Mouse (Mus musculus) testis, adult 2 months (tissue): Measurements from ENCODE around the gene Agpat4.

ENCODE experiments used
- CTCF ChIP-seq: fragments of 200-500 bp; IDR thresholded peaks from 2 replicates; pipeline ENCODE4 v1.5.1; 2012; ENCODE audit warnings: low read depth, mild to moderate bottlenecking, inconsistent platforms, low read length, moderate library complexity; ENCODE audit not compliant: control insufficient read depth, insufficient read depth, insufficient replicate concordance
- POLR2A ChIP-seq: fragments of 200-500 bp; IDR thresholded peaks from 2 replicates; pipeline ENCODE4 v1.6.1; 2012; ENCODE audit warnings: low read depth, mild to moderate bottlenecking, inconsistent platforms, low read length, moderate library complexity; ENCODE audit not compliant: control insufficient read depth

- no peak for TF ChIP-seq POLR2A
- no peak for TF ChIP-seq CTCF
Observed at GRCm38 (mm10) chr17:12229756-12230155, 111.3 kb downstream of the Agpat4 start.
